Comparison of ENCODE assay signal across 27 mouse cellular contexts in the genomic region with DNA sequence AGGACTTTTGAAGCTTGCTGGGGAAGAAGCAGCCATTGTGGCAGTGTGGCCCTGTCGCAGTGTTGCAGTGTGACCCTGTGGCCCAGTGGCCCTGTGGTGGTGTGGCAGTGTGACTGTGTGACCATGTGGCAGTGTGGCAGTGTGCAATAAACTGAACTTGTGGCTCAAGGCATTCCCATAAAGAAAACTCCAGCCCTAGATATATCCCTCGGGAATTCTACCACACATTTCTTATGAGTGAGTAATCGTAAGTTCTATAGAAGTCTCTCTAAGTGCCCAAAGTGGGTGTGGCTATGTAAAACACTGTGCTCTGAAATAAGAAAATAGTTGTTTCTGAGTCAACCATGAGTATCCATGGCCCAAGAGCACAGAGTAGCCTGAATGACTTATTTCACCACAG. TPM values are rescaled to one million over a fixed set of nuclear protein-coding genes. Genes with fewer than 3 reads are reported as not detected.
DNase-seq lines count a peak whose midpoint lies in the region; ATAC-seq and TF ChIP-seq lines count a peak whose summit lies in the region.
"Had no signal": no experiment of that assay in that cellular context is flagged by ENCODE, and none has a peak within 500 bp of the region (broad histone marks: within the 10 kb centered on the region; RNA-seq: fewer than 3 reads in every experiment).

No protein-coding gene starts in this region.

- WGBS in heart, embryonic 10.5 days, result 70% methylated on average over 3 of the region's 3 CpGs
- WGBS in heart, embryonic 11.5 days (ENCODE audit: insufficient replicate concordance), result 55% methylated on average over 3 of the region's 3 CpGs
- WGBS in limb, embryonic 15.5 days, result 46% methylated on average over 3 of the region's 3 CpGs
- WGBS in limb, embryonic 10.5 days, result 82% methylated on average over 3 of the region's 3 CpGs

- no peak overlapping the region for H3K4me2 ChIP-seq in heart, embryonic 11.5 days
- H3K4me2 ChIP-seq in limb, embryonic 15.5 days, result no peak overlapping the region
- H3K4me2 ChIP-seq: hindbrain, embryonic 14.5 days; midbrain, embryonic 12.5 days; neural tube, embryonic 12.5 days had no signal

- no peaks in the 10 kb centered on the region for H3K79me3 ChIP-seq in C2C12 (ENCODE audit: low read depth)

- ATAC-seq in heart, embryonic 11.5 days (replicated peaks; ENCODE audit: insufficient number of reproducible peaks, low FRiP score, low TSS enrichment), result no peak
- ATAC-seq in limb, embryonic 15.5 days (ENCODE audit: insufficient number of reproducible peaks, low FRiP score, low TSS enrichment, low read depth), result 0 out of 2 replicates have a peak, but pooled peaks have one; percentile 44
- ATAC-seq: activated CD4-positive, CD25-positive, alpha-beta regulatory T cell, adult 4 months; forebrain, embryonic 16.5 days; intestine, postnatal 0 days had no signal

- H3K9ac ChIP-seq in heart, embryonic 11.5 days (ENCODE audit: low read depth, low read length), result no peak overlapping the region
- no peak overlapping the region for H3K9ac ChIP-seq in limb, embryonic 15.5 days
- H3K9ac ChIP-seq: hindbrain, embryonic 14.5 days; liver, embryonic 14.5 days; midbrain, embryonic 12.5 days; neural tube, embryonic 12.5 days had no signal

- no peaks in the 10 kb centered on the region for H3K36me3 ChIP-seq in heart, embryonic 10.5 days
- H3K36me3 ChIP-seq in heart, embryonic 11.5 days (ENCODE audit: control insufficient read depth, insufficient read depth, low read length), result no peaks in the 10 kb centered on the region
- no peaks in the 10 kb centered on the region for H3K36me3 ChIP-seq in limb, embryonic 15.5 days
- H3K36me3 ChIP-seq in limb, embryonic 10.5 days, result no peaks in the 10 kb centered on the region
- H3K36me3 ChIP-seq in C2C12 (ENCODE audit: control insufficient read depth, insufficient read depth), result no peaks in the 10 kb centered on the region
- H3K36me3 ChIP-seq: midbrain, embryonic 12.5 days; neural tube, embryonic 12.5 days had no signal

- 0 out of 2 replicates have a peak, but pooled peaks cover 2% of the 10 kb centered on the region for H3K27me3 ChIP-seq in heart, embryonic 10.5 days (ENCODE audit: insufficient read depth, poor library complexity, severe bottlenecking)
- no peaks in the 10 kb centered on the region for H3K27me3 ChIP-seq in heart, embryonic 11.5 days (ENCODE audit: control insufficient read depth, insufficient read depth, low read length)
- no peaks in the 10 kb centered on the region for H3K27me3 ChIP-seq in limb, embryonic 15.5 days
- H3K27me3 ChIP-seq in limb, embryonic 10.5 days (ENCODE audit: low read depth, poor library complexity, severe bottlenecking), result no peaks in the 10 kb centered on the region
- no peaks in the 10 kb centered on the region for H3K27me3 ChIP-seq in C2C12 (ENCODE audit: control insufficient read depth, insufficient read depth, insufficient read length)
- H3K27me3 ChIP-seq: midbrain, embryonic 12.5 days had no signal

- no peak overlapping the region for H3ac ChIP-seq in C2C12 (ENCODE audit: control insufficient read depth, insufficient read length, low read depth)

- no peaks in the 10 kb centered on the region for H3K79me2 ChIP-seq in C2C12 (ENCODE audit: control insufficient read depth, insufficient read depth)

- H3K4me1 ChIP-seq in heart, embryonic 10.5 days, result peaks cover 10% of the 10 kb centered on the region
- no peaks in the 10 kb centered on the region for H3K4me1 ChIP-seq in heart, embryonic 11.5 days (ENCODE audit: control insufficient read depth, insufficient read depth, low read length)
- H3K4me1 ChIP-seq in limb, embryonic 15.5 days, result no peaks in the 10 kb centered on the region
- no peaks in the 10 kb centered on the region for H3K4me1 ChIP-seq in limb, embryonic 10.5 days
- H3K4me1 ChIP-seq: midbrain, embryonic 12.5 days; neural tube, embryonic 12.5 days had no signal

- H3K27ac ChIP-seq in heart, embryonic 10.5 days, result no peak overlapping the region
- H3K27ac ChIP-seq in heart, embryonic 11.5 days (ENCODE audit: low read depth, low read length), result no peak overlapping the region
- no peak overlapping the region for H3K27ac ChIP-seq in limb, embryonic 15.5 days
- no peak overlapping the region for H3K27ac ChIP-seq in limb, embryonic 10.5 days
- H3K27ac ChIP-seq: hindbrain, embryonic 14.5 days; liver, embryonic 14.5 days; midbrain, embryonic 12.5 days; neural tube, embryonic 12.5 days had no signal

- peak; percentile 71 for DNase-seq in heart, embryonic 10.5 days (ENCODE audit: low spot score)
- no peak for DNase-seq in limb, embryonic 10.5 days (ENCODE audit: low spot score)
- DNase-seq in adipocyte (ENCODE audit: low spot score), result peak; percentile 40
- no peak for DNase-seq in B cell, adult 2 months
- DNase-seq in cerebellum, postnatal 14 days, result no peak
- DNase-seq: adrenal gland, adult 8-10 months; cerebellum, adult 2 months; cerebellum, postnatal 25 days; gastrocnemius, adult 2 months; kidney, adult 9 months; kidney, postnatal 10 days; layer of hippocampus, postnatal 36 days; left cerebral cortex, postnatal 4 days; liver; lung, adult 2 months; lung, postnatal 14 days had no signal

- H3K9me3 ChIP-seq in heart, embryonic 10.5 days, result no peaks in the 10 kb centered on the region
- H3K9me3 ChIP-seq in heart, embryonic 11.5 days (replicated peaks; ENCODE audit: control insufficient read depth, low read length), result no peaks in the 10 kb centered on the region
- no peaks in the 10 kb centered on the region for H3K9me3 ChIP-seq in limb, embryonic 15.5 days
- H3K9me3 ChIP-seq in limb, embryonic 10.5 days (replicated peaks), result no peaks in the 10 kb centered on the region
- H3K9me3 ChIP-seq: midbrain, embryonic 12.5 days; neural tube, embryonic 12.5 days had no signal

- no peak for TF ChIP-seq CTCF in C2C12 (IDR thresholded peaks at IDR 0.05; ENCODE audit: control insufficient read depth, insufficient read depth, insufficient read length)

- H3K4me3 ChIP-seq in heart, embryonic 10.5 days, result no peak overlapping the region
- H3K4me3 ChIP-seq in heart, embryonic 11.5 days (ENCODE audit: low read depth, low read length), result no peak overlapping the region
- no peak overlapping the region for H3K4me3 ChIP-seq in limb, embryonic 15.5 days
- H3K4me3 ChIP-seq in limb, embryonic 10.5 days, result no peak overlapping the region
- H3K4me3 ChIP-seq in C2C12 (ENCODE audit: insufficient read depth, poor library complexity, severe bottlenecking), result no peak overlapping the region
- H3K4me3 ChIP-seq: gastrocnemius, adult 2 months; midbrain, embryonic 12.5 days; myocyte; neural tube, embryonic 12.5 days had no signal

TF ChIP-seq in C2C12, 6 proteins besides CTCF, POLR2A, EP300 and RAD21:
- TF ChIP-seq USF1 (IDR thresholded peaks at IDR 0.05; ENCODE audit: low read depth), result no peak
- no peak for TF ChIP-seq MYOD1 (IDR thresholded peaks at IDR 0.05; ENCODE audit: control insufficient read depth, insufficient read length, low read depth)
- TF ChIP-seq MAX (IDR thresholded peaks at IDR 0.05), result peak; percentile 63
- no peak for TF ChIP-seq MYOG (IDR thresholded peaks at IDR 0.05; ENCODE audit: control insufficient read depth, extremely low read depth, insufficient read length)
- TF ChIP-seq CEBPB (IDR thresholded peaks at IDR 0.05; ENCODE audit: low read depth), result no peak
- TF ChIP-seq FOSL1 (IDR thresholded peaks at IDR 0.05; ENCODE audit: insufficient read depth, low read length, poor library complexity, severe bottlenecking), result peak; percentile 51

RNA-seq across cellular contexts. Expression of a gene that starts 14.4 kb away (rescaled TPM):
- polyA plus RNA-seq in heart, embryonic 10.5 days (2016; fragmentation: Nextera tagmentation; extraction: Ambion mirVana), result 1,300 and 1,795 TPM in 2 replicates
- 1,564 and 1,695 TPM in 2 replicates for polyA plus RNA-seq in heart, embryonic 11.5 days (2014; fragmentation: Nextera tagmentation; extraction: Ambion mirVana)
- polyA plus RNA-seq in limb, embryonic 15.5 days (2015; fragmentation: Nextera tagmentation; extraction: Ambion mirVana), result 460 and 537 TPM in 2 replicates
- 486 and 506 TPM in 2 replicates for polyA plus RNA-seq in limb, embryonic 10.5 days (2016; fragmentation: Nextera tagmentation; extraction: Ambion mirVana)
- 487 TPM for polyA plus RNA-seq in C2C12 (2012; fragmentation: generic; extraction: Trizol)

Comparison
In these comparisons a context has a peak if more than half of its experiments do, and no peak if none do; other contexts are left out.
1. DNase-seq: peak in heart, embryonic 10.5 days (single experiment) and adipocyte (single experiment); none in limb, embryonic 10.5 days (single experiment), B cell, adult 2 months (0 of 2) and cerebellum, postnatal 14 days (0 of 2).